Mouse (Mus musculus) mesoderm, embryonic 11.5 days (tissue): ENCODE data around the gene B3gnt3.

Source experiments
- DNase-seq: peaks from one replicate; pipeline ENCODE4 v3.0.0-alpha.2; 2012; ENCODE audit warnings: low read depth, low spot score

B3gnt3 gene

DNA sequence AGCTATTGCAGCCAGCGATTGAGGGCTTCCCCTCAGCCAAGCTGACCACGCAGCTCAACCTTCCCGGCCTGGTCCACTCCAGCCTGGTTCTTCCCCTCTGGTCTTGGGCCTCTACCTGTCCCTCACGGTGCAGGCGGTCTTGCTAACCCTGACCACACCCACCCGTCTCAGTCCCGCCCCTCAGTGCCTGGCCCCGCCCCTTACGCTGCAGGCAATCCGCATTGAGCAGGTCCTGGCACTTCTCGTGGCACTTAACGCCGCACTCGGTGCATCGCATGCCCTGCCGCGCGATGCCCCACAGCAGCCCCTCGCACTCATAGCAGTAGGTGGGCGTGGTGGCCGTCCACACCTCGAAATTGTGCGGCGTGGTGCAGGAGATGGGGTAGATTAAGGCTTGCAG is 47.0 kb downstream of the B3gnt3 start:
- no peak for DNase-seq

- no peak for DNase-seq
Measured at GRCm38 (mm10) chr8:71645510-71645909, 56.1 kb downstream of the B3gnt3 start.
